Mouse (Mus musculus) liver, embryonic 16.5 days (tissue): Measurements from ENCODE around the gene Ifi35. TPM values are rescaled to one million over a fixed set of nuclear protein-coding genes. Genes with fewer than 3 reads are reported as not detected.
A peak's percentile ranks its signal among the peaks of the same experiment; 100 is the strongest.
"Not testable (repeated sequence)": the region's sequence is repeated elsewhere in the genome, so short reads cannot be mapped to it uniquely, and the experiment has no call there.

ENCODE experiments used
- ATAC-seq: fragments of 200-750 bp; cut with Nextera tagmentation; 2 replicates; pipeline ENCODE4 v1.8.0; 2017; ENCODE audit warnings: low read depth, mild to moderate bottlenecking, moderate number of reproducible peaks, moderate library complexity
- H3K27ac ChIP-seq: fragments of 300-500 bp; sonication (generic); 2 replicates; pipeline ENCODE4 v1.5.1; 2014; ENCODE audit warnings: mild to moderate bottlenecking, low read length
- H3K27me3 ChIP-seq: fragments of 300-500 bp; sonication (generic); 2 replicates; pipeline ENCODE4 v1.6.1; 2014; ENCODE audit warnings: low read depth, low read length, mixed read lengths; ENCODE audit not compliant: control insufficient read depth, insufficient read depth
- H3K36me3 ChIP-seq: fragments of 300-500 bp; sonication (generic); 2 replicates; pipeline ENCODE4 v1.6.1; 2014; ENCODE audit warnings: mild to moderate bottlenecking; ENCODE audit not compliant: control insufficient read depth, insufficient read depth
- H3K4me1 ChIP-seq: fragments of 300-500 bp; sonication (generic); 2 replicates; pipeline ENCODE4 v1.6.1; 2014; ENCODE audit warnings: low read depth, low read length, mixed read lengths; ENCODE audit not compliant: control insufficient read depth
- H3K4me2 ChIP-seq: fragments of 300-500 bp; sonication (generic); 2 replicates; pipeline ENCODE4 v1.6.1; 2014; ENCODE audit warnings: low read depth, low read length, mixed read lengths
- H3K4me3 ChIP-seq: fragments of 300-500 bp; sonication (generic); 2 replicates; pipeline ENCODE4 v1.5.1; 2014; ENCODE audit warnings: low read depth, mild to moderate bottlenecking, low read length
- H3K9ac ChIP-seq: fragments of 300-500 bp; sonication (generic); 2 replicates; pipeline ENCODE4 v1.6.1; 2014; ENCODE audit warnings: low read depth, low read length
- H3K9me3 ChIP-seq: fragments of 300-500 bp; sonication (generic); replicated peaks from 2 replicates; pipeline ENCODE4 v1.6.1; 2016; ENCODE audit warnings: low read length; ENCODE audit not compliant: control insufficient read depth
- WGBS: fragments of 180-500 bp; shearing (Covaris S2); extraction: QIAGEN DNeasy Blood & Tissue Kit; methylation state at CpG from one replicate; pipeline ENCODE4 v1.1.7; 2014; ENCODE audit not compliant: insufficient replicate concordance; 5-methylcytosine and 5-hydroxymethylcytosine counted together
- polyA plus RNA-seq: library from polyadenylated mRNA; unstranded; fragments of >200 nt; fragmentation: Nextera tagmentation; extraction: Ambion mirVana; gene quantifications from 2 replicates; pipeline ENCODE4 v1.2.1, GENCODE M21; 2015

The Ifi35 gene
- polyA plus RNA-seq, 1 experiment from 2014 or later: 26.5 TPM

- H3K27ac ChIP-seq: peak within 1 kb of the TSS; percentile 33
- H3K9me3 ChIP-seq: no peaks in the 10 kb centered on the region
- no peak for ATAC-seq
- H3K27me3 ChIP-seq: peaks cover 50% of the 10 kb centered on the region
- peak within 1 kb of the TSS; percentile 84 for H3K4me2 ChIP-seq
- peak within 1 kb of the TSS; percentile 61 for H3K9ac ChIP-seq
- no peaks in the 10 kb centered on the region for H3K36me3 ChIP-seq
- WGBS: 8% methylated on average over 12 of the region's 12 CpGs
- H3K4me1 ChIP-seq: peaks cover 56% of the 10 kb centered on the region
- H3K4me3 ChIP-seq: peak within 1 kb of the TSS; percentile 70
These were observed 16.2 kb downstream of the Ifi35 start, which contains the start of gene Rnd2 for GRCm38 (mm10) chr11:101464211-101465100. Gene Rnd2 (plus strand): TSS chr11:101464999.

GRCm38 (mm10) chr11:101465101-101465868, 17.1 kb downstream of the Ifi35 start:
- H3K9me3 ChIP-seq: no peaks in the 10 kb centered on the region
- peak overlapping the region; percentile 70 for H3K4me3 ChIP-seq
- peak overlapping the region; percentile 33 for H3K27ac ChIP-seq
- no peaks in the 10 kb centered on the region for H3K36me3 ChIP-seq
- peak; percentile 14 for ATAC-seq
- H3K9ac ChIP-seq: peak overlapping the region; percentile 61
- under 1% methylated on average over 51 of the region's 51 CpGs for WGBS
- H3K27me3 ChIP-seq: peaks cover 50% of the 10 kb centered on the region
- peaks cover 56% of the 10 kb centered on the region for H3K4me1 ChIP-seq
- peak overlapping the region; percentile 84 for H3K4me2 ChIP-seq

GRCm38 (mm10) chr11:101465869-101466551, 17.8 kb downstream of the Ifi35 start, which contains the start of gene Vat1:
Gene Vat1 (minus strand): TSS chr11:101466230.
- peak; percentile 67 for ATAC-seq
- peak within 1 kb of the TSS; percentile 61 for H3K9ac ChIP-seq
- peaks cover 56% of the 10 kb centered on the region for H3K4me1 ChIP-seq
- under 1% methylated on average over 60 of the region's 60 CpGs for WGBS
- no peaks in the 10 kb centered on the region for H3K36me3 ChIP-seq
- peak within 1 kb of the TSS; percentile 70 for H3K4me3 ChIP-seq
- H3K9me3 ChIP-seq: no peaks in the 10 kb centered on the region
- H3K4me2 ChIP-seq: peak within 1 kb of the TSS; percentile 84
- H3K27ac ChIP-seq: peak within 1 kb of the TSS; percentile 33
- peaks cover 50% of the 10 kb centered on the region for H3K27me3 ChIP-seq

GRCm38 (mm10) chr11:101466552-101466950, 18.3 kb downstream of the Ifi35 start:
- Histone ChIP-seq H3K4me2 (peak overlapping the region; percentile 84), H3K27me3 (peaks cover 54% of the 10 kb centered on the region), H3K4me3 (peak overlapping the region; percentile 70), H3K4me1 (peaks cover 56% of the 10 kb centered on the region)
- 47% methylated on average over 5 of the region's 5 CpGs for WGBS
- H3K36me3 ChIP-seq, ATAC-seq, H3K9me3 ChIP-seq, H3K9ac ChIP-seq, H3K27ac ChIP-seq: not testable (repeated sequence)

- H3K4me3 ChIP-seq: peak overlapping the region; percentile 71
- peak overlapping the region; percentile 56 for H3K9ac ChIP-seq
- H3K4me2 ChIP-seq: peak overlapping the region; percentile 86
- ATAC-seq: peak; percentile 70
- under 1% methylated on average over 49 of the region's 54 CpGs for WGBS
- H3K9me3 ChIP-seq: no peaks in the 10 kb centered on the region
- peaks cover 54% of the 10 kb centered on the region for H3K27me3 ChIP-seq
- H3K27ac ChIP-seq: peak overlapping the region; percentile 35; the same call in 1 of the 2 replicates
- peaks cover 53% of the 10 kb centered on the region for H3K4me1 ChIP-seq
- H3K36me3 ChIP-seq: no peaks in the 10 kb centered on the region
These were observed 19.5 kb downstream of the Ifi35 start for GRCm38 (mm10) chr11:101467477-101468262.

- Histone ChIP-seq H3K4me2 (peak overlapping the region; percentile 86), H3K9me3 (no peaks in the 10 kb centered on the region), H3K27me3 (peaks cover 54% of the 10 kb centered on the region), H3K4me1 (peaks cover 47% of the 10 kb centered on the region), H3K9ac (peak overlapping the region; percentile 56), H3K36me3 (no peaks in the 10 kb centered on the region), H3K4me3 (peak overlapping the region; percentile 71), H3K27ac (no peak overlapping the region)
- 2% methylated on average over 30 of the region's 31 CpGs for WGBS
- ATAC-seq: 0 out of 2 replicates have a peak, but pooled peaks have one; percentile 1
These were observed 20.1 kb downstream of the Ifi35 start for GRCm38 (mm10) chr11:101468263-101468688.

- H3K4me3 ChIP-seq: peak overlapping the region; percentile 71
- peaks cover 42% of the 10 kb centered on the region for H3K4me1 ChIP-seq
- no peaks in the 10 kb centered on the region for H3K9me3 ChIP-seq
- H3K27me3 ChIP-seq: peaks cover 54% of the 10 kb centered on the region
- H3K27ac ChIP-seq: no peak overlapping the region
- 12% methylated on average over 13 of the region's 13 CpGs for WGBS
- peak overlapping the region; percentile 86 for H3K4me2 ChIP-seq
- no peak overlapping the region for H3K9ac ChIP-seq
- ATAC-seq: no peak
- H3K36me3 ChIP-seq: no peaks in the 10 kb centered on the region
These were observed 20.5 kb downstream of the Ifi35 start for GRCm38 (mm10) chr11:101468731-101469130.

- no peaks in the 10 kb centered on the region for H3K9me3 ChIP-seq
- H3K27me3 ChIP-seq: peaks cover 51% of the 10 kb centered on the region
- H3K36me3 ChIP-seq: no peaks in the 10 kb centered on the region
- peaks cover 38% of the 10 kb centered on the region for H3K4me1 ChIP-seq
- WGBS: 55% methylated on average over 4 of the region's 4 CpGs
- no peak overlapping the region for H3K9ac ChIP-seq
- H3K4me3 ChIP-seq: no peak overlapping the region
- ATAC-seq: no peak
- H3K27ac ChIP-seq: no peak overlapping the region
- H3K4me2 ChIP-seq: no peak overlapping the region
These were observed 20.9 kb downstream of the Ifi35 start for GRCm38 (mm10) chr11:101469155-101469554.
